19 mouse cellular contexts compared by ENCODE assay signal in genomic region chr5:121742915-121743314, GRCm38 (mm10). TPM values are rescaled to one million over a fixed set of nuclear protein-coding genes. Genes with fewer than 3 reads are reported as not detected.
DNase-seq lines count a peak whose midpoint lies in the region; ATAC-seq and TF ChIP-seq lines count a peak whose summit lies in the region.
"Had no signal": no experiment of that assay in that cellular context is flagged by ENCODE, and none has a peak within 500 bp of the region (broad histone marks: within the 10 kb centered on the region; RNA-seq: fewer than 3 reads in every experiment).

No protein-coding gene starts in this region.

- WGBS in kidney, embryonic 15.5 days = 84% methylated on average over 2 of the region's 2 CpGs
- 78% methylated on average over 2 of the region's 2 CpGs for WGBS in intestine, embryonic 15.5 days
- 39% methylated on average over 2 of the region's 2 CpGs for WGBS in large intestine, adult 2 months
- 72% methylated on average over 2 of the region's 2 CpGs for WGBS in stomach, postnatal 0 days
- 93% methylated on average over 2 of the region's 2 CpGs for WGBS in hindbrain, embryonic 10.5 days

- H3K9ac ChIP-seq in kidney, embryonic 15.5 days = no peak overlapping the region
- no peak overlapping the region for H3K9ac ChIP-seq in intestine, embryonic 15.5 days
- no peak overlapping the region for H3K9ac ChIP-seq in stomach, postnatal 0 days (ENCODE audit: low read length)
- H3K9ac ChIP-seq: embryonic facial prominence, embryonic 13.5 days; forebrain, embryonic 12.5 days had no signal

- ATAC-seq in kidney, embryonic 15.5 days (replicated peaks; ENCODE audit: low FRiP score) = no peak
- ATAC-seq in intestine, embryonic 15.5 days = 0 out of 2 replicates have a peak, but pooled peaks have one; percentile 44
- ATAC-seq in stomach, postnatal 0 days (ENCODE audit: low FRiP score, low TSS enrichment) = no peak
- ATAC-seq: forebrain, embryonic 16.5 days had no signal

- no peak overlapping the region for H3K4me3 ChIP-seq in kidney, embryonic 15.5 days (replicated peaks)
- H3K4me3 ChIP-seq in intestine, embryonic 15.5 days (replicated peaks) = no peak overlapping the region
- H3K4me3 ChIP-seq in stomach, postnatal 0 days (ENCODE audit: low read depth, low read length) = no peak overlapping the region
- H3K4me3 ChIP-seq in hindbrain, embryonic 10.5 days = no peak overlapping the region
- H3K4me3 ChIP-seq: embryonic facial prominence, embryonic 13.5 days; forebrain, embryonic 12.5 days; heart, embryonic 10.5 days had no signal

- no peak overlapping the region for H3K4me2 ChIP-seq in kidney, embryonic 15.5 days
- H3K4me2 ChIP-seq in intestine, embryonic 15.5 days (replicated peaks) = no peak overlapping the region
- H3K4me2 ChIP-seq in stomach, postnatal 0 days (replicated peaks; ENCODE audit: low read depth) = no peak overlapping the region
- H3K4me2 ChIP-seq: embryonic facial prominence, embryonic 13.5 days; forebrain, embryonic 12.5 days had no signal

- H3K36me3 ChIP-seq in kidney, embryonic 15.5 days = peaks cover 17% of the 10 kb centered on the region
- no peaks in the 10 kb centered on the region for H3K36me3 ChIP-seq in intestine, embryonic 15.5 days
- no peaks in the 10 kb centered on the region for H3K36me3 ChIP-seq in stomach, postnatal 0 days (ENCODE audit: control insufficient read depth, insufficient read depth, low read length)
- H3K36me3 ChIP-seq in hindbrain, embryonic 10.5 days = peaks cover 41% of the 10 kb centered on the region

- no peak for TF ChIP-seq EP300 in stomach, postnatal 0 days (optimal IDR thresholded peaks at IDR 0.05)

- no peak for TF ChIP-seq CTCF in stomach, postnatal 0 days (IDR thresholded peaks at IDR 0.05; ENCODE audit: low read depth)

- H3K4me1 ChIP-seq in kidney, embryonic 15.5 days = peaks cover 3% of the 10 kb centered on the region; the same call in 1 of the 2 replicates
- peaks cover 1% of the 10 kb centered on the region; the same call in 1 of the 2 replicates for H3K4me1 ChIP-seq in intestine, embryonic 15.5 days (replicated peaks)
- no peaks in the 10 kb centered on the region for H3K4me1 ChIP-seq in stomach, postnatal 0 days (replicated peaks; ENCODE audit: control insufficient read depth, insufficient read depth)
- H3K4me1 ChIP-seq in hindbrain, embryonic 10.5 days (replicated peaks) = 0 out of 2 replicates have a peak, but pooled peaks cover 6% of the 10 kb centered on the region

- H3K27ac ChIP-seq in kidney, embryonic 15.5 days = no peak overlapping the region
- 0 out of 2 replicates have a peak overlapping the region, but pooled peaks have one; percentile 37 for H3K27ac ChIP-seq in intestine, embryonic 15.5 days
- H3K27ac ChIP-seq in stomach, postnatal 0 days (replicated peaks) = 0 out of 2 replicates have a peak overlapping the region, but pooled peaks have one; percentile 18
- no peak overlapping the region for H3K27ac ChIP-seq in hindbrain, embryonic 10.5 days
- H3K27ac ChIP-seq: embryonic facial prominence, embryonic 13.5 days; forebrain, embryonic 12.5 days; heart, embryonic 10.5 days had no signal

- peak; percentile 56 for DNase-seq in kidney, adult 9 months
- peak; percentile 32 for DNase-seq in large intestine, adult 2 months (ENCODE audit: low read depth, low spot score)
- no peak for DNase-seq in stomach, postnatal 0 days (ENCODE audit: low spot score)
- DNase-seq in hindbrain, embryonic 10.5 days (ENCODE audit: low spot score) = no peak
- DNase-seq in yolk sac, embryonic 10.5 days (ENCODE audit: low spot score) = no peak
- DNase-seq: adrenal gland, postnatal 10 days; cerebellum, adult 11-12 months; cerebellum, adult 9-10 months; cerebellum, postnatal 25 days; gastrocnemius, postnatal 10 days; heart, adult 18-20 months; heart, postnatal 10 days; heart, postnatal 4 days had no signal

- H3K9me3 ChIP-seq in kidney, embryonic 15.5 days (replicated peaks) = no peaks in the 10 kb centered on the region
- H3K9me3 ChIP-seq in intestine, embryonic 15.5 days = no peaks in the 10 kb centered on the region
- no peaks in the 10 kb centered on the region for H3K9me3 ChIP-seq in stomach, postnatal 0 days (ENCODE audit: control insufficient read depth, low read length)
- H3K9me3 ChIP-seq in hindbrain, embryonic 10.5 days = no peaks in the 10 kb centered on the region
- H3K9me3 ChIP-seq: embryonic facial prominence, embryonic 13.5 days; forebrain, embryonic 12.5 days; heart, embryonic 10.5 days had no signal

- H3K27me3 ChIP-seq in kidney, embryonic 15.5 days = no peaks in the 10 kb centered on the region
- no peaks in the 10 kb centered on the region for H3K27me3 ChIP-seq in intestine, embryonic 15.5 days (replicated peaks)
- no peaks in the 10 kb centered on the region for H3K27me3 ChIP-seq in stomach, postnatal 0 days (ENCODE audit: control insufficient read depth, insufficient read depth, low read length)
- no peaks in the 10 kb centered on the region for H3K27me3 ChIP-seq in hindbrain, embryonic 10.5 days (ENCODE audit: insufficient read depth, poor library complexity, severe bottlenecking)
- H3K27me3 ChIP-seq: embryonic facial prominence, embryonic 13.5 days; forebrain, embryonic 12.5 days had no signal

RNA-seq across cellular contexts. Expression of gene Atxn2, which starts 31.8 kb away (rescaled TPM):
- 50.1 and 54.9 TPM in 2 replicates for polyA plus RNA-seq in kidney, embryonic 15.5 days (2015; fragmentation: Nextera tagmentation; extraction: Ambion mirVana)
- 56.7 and 59.0 TPM in 2 replicates for polyA plus RNA-seq in intestine, embryonic 15.5 days (2015; fragmentation: Nextera tagmentation; extraction: Ambion mirVana)
- 34.7 and 60.1 TPM in 2 replicates for polyA plus RNA-seq in large intestine, adult 2 months (2012; rRNA removed)
- 30.5 and 35.6 TPM in 2 replicates for polyA plus RNA-seq in stomach, postnatal 0 days (2015; fragmentation: Nextera tagmentation; extraction: Ambion mirVana)
- 38.6 and 42.0 TPM in 2 replicates for polyA plus RNA-seq in hindbrain, embryonic 10.5 days (2016; fragmentation: Nextera tagmentation; extraction: Ambion mirVana)

Comparison
In these comparisons a context has a peak if more than half of its experiments do, and no peak if none do; other contexts are left out.
1. DNase-seq: peak in kidney, adult 9 months (single experiment) and large intestine, adult 2 months (single experiment); none in stomach, postnatal 0 days (single experiment), hindbrain, embryonic 10.5 days (single experiment) and yolk sac, embryonic 10.5 days (single experiment).
2. H3K27ac ChIP-seq: peak in intestine, embryonic 15.5 days (single experiment) and stomach, postnatal 0 days (single experiment); none in kidney, embryonic 15.5 days (single experiment) and hindbrain, embryonic 10.5 days (single experiment).